Mouse (Mus musculus) B cell, adult 67 days (primary cell): ENCODE data around the gene Pgr15l. TPM values are rescaled to one million over a fixed set of nuclear protein-coding genes. Genes with fewer than 3 reads are reported as not detected.

Source experiments
- total RNA-seq, 2 experiments: library from RNA; stranded (reverse); gene quantifications; 4 replicates each; pipeline ENCODE4 v1.2.4; 2023

The Pgr15l gene
- not detected for total RNA-seq

DNA sequence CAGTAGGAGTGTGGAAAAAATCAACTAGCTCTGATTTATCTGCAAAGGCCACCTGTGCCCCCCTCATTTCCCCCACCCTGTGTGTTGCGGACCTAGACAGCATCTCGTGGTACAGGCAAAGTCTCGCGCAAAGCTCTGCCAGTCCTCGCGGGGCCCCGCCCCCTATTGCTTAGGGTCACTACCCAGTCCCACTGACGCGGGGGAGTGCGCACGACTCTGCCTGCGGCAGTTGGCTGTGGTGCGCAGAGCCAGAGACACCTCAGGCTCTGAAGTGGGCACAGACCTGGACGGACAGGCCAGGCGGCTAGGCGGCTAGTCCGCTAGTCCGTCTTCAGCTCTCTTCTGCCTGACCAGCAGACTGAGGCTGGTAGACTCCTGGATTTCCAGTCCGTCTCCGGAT is at the start of gene Pgr15l:
Gene Pgr15l (plus strand): TSS at position 228 of the 400 bp plus-strand sequence.

